Mouse (Mus musculus): ENCODE results near the gene Cacna2d2. TPM values are rescaled to one million over a fixed set of nuclear protein-coding genes. Genes with fewer than 3 reads are reported as not detected.
A peak's percentile ranks its signal among the peaks of the same experiment; 100 is the strongest.

Gene Cacna2d2
- total RNA-seq, 2 experiments from 2014 or later, result 33.8 to 37.8 TPM

DNA sequence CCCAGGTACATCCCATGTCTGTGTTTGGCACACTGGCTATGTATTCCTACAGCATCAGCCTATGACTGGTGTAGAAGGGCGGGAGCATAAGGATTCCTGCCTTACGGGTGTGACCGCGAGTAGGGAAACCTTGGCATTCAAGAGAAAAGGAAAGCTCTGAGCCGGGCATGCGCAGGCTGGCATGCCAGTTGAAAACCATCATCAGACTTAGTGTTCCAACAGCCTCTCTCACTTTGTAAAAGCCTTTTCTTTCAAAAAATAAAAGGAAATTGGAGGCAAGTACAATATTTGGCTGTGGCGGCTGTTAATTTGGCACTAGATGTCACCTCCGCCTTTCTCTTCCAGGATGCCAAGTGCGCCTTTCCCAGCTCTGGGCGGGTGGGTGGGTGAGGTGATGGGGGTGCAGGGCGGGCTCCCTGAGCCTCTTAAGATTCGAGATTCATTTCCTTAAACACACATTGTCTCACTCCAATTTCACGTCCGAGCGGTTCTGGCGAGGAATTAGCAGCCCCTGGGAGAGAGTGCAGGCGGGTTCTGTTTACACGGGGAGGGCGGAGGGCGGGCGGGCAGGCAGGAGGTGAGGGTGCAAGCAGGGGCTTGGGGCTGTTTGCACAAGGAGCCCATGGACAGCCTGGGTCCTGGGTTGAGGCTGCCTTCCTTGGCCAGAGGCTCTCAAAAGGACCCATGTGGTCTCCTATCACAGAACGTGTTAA is 49.5 kb downstream of the Cacna2d2 start:
- peak in 1 of 2 experiments; percentile 11 for DNase-seq (ENCODE audit: extremely low spot score in 1 of 2, low spot score in 2 of 2)
- intact Hi-C loops (cut with DNase I), result no loop called here

DNA sequence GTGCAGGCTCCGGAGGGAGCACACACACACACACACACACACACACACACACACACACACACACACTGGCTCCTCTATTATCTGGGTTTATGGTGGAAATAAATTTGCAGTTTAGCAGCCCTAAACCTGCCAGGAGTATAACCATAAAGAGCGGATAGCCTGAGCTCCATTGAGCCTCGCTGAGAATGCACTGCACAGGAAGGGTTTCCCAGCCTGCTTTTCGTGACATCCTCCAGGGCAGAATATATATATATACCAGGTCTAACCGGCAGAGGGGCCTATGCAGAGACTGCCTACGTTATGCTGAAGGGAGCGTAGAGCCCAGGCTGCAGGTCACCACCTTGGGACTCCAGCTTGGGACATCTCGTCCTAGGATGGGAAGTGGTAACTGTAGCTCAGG is 52.0 kb downstream of the Cacna2d2 start:
- DNase-seq (ENCODE audit: extremely low spot score in 1 of 2, low spot score in 2 of 2), result no peak
- intact Hi-C loops (cut with DNase I), result no loop called here

DNA sequence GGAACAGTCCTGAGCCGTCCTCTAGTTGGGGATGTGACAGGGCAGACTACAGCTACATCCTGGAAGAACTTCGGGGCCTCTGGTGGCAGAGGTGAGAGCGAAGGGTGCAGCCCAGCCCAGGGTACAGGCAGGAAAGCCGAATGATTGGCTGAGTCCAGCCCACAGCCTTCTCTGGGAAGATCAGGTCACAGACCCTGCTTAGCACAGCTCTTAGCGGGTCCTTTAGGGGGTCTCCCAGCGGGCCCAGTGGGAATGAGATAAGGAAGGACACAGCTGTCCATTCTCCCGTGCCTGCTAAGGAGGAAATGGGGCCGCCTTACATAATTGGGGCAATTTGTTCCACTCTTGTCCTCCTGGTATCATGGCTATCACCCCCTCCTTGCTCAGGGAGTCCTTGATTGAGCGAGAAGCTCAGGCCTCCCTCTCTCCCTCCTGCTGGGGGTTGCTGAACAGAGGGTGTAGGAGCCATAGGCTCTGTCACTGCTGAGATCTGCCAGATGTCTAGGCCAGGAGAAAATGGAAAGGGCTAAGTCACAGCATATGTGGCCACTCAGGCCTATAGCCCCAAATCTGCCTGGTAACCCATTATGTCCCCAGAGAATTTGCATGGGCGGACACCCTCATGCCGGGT is 52.6 kb downstream of the Cacna2d2 start:
- intact Hi-C loops (cut with DNase I), result no loop called here
- no peak for DNase-seq (ENCODE audit: extremely low spot score in 1 of 2, low spot score in 2 of 2)

DNA sequence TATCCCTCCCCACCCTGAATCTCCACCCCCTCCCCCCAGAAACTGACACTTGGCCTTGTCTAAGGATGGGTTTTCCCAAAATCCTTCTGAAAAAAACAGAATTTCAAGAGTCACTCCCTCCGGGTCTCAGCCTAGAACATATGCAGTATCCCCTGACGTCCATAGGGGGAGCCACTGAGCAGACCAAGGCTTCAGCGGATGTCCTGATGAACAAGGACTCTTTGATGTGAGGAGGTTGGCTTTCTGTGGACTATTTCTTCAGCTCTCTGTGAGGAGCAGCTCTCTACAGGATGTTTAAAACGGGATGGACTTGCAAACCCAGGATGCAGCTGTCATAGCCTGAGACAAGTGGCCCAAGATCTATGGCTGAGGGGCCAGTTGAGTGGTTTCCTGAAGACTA is 53.1 kb downstream of the Cacna2d2 start:
- DNase-seq (ENCODE audit: extremely low spot score in 1 of 2, low spot score in 2 of 2), result peak in 1 of 2 experiments; percentile 55
- intact Hi-C loops (cut with DNase I), result no loop called here

GRCm38 (mm10) chr9:107453151-107453550 is 53.7 kb downstream of the Cacna2d2 start:
- intact Hi-C loops (cut with DNase I), result no loop called here
- no peak for DNase-seq (ENCODE audit: extremely low spot score in 1 of 2, low spot score in 2 of 2)

GRCm38 (mm10) chr9:107456667-107457066 is 57.3 kb downstream of the Cacna2d2 start:
- intact Hi-C loops (cut with DNase I), result loop anchor here (5.0 kb wide), 1 partner anchor 69 kb away; no protein-coding TSS in a partner anchor
- peak; percentile 79 to 85 for DNase-seq (ENCODE audit: extremely low spot score in 1 of 2, low spot score in 2 of 2)

DNA sequence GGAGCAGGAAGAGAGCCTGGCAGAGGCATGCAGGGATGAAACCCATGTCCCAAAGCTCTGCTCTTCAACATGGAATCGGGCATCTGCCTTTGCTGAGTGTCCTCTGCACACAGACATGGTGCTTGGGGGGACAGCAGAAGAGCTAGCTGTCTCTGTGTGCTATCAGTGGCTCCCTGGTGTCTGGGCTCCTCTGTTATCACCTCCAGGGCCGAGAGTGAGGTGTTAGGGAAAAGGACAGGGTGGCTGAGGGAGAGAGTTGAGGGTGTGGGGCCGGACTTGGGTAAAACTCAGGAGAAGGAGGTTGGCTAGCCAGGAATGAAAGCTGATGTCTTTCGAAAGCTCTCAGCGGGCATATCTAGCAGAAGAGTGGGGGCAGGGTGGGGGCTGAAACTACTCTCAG is 63.5 kb downstream of the Cacna2d2 start:
- no peak for DNase-seq (ENCODE audit: extremely low spot score in 1 of 2, low spot score in 2 of 2)
- intact Hi-C loops (cut with DNase I), result loop anchor here (5.0 kb wide), 2 partner anchors 44 to 96 kb away; no protein-coding TSS in a partner anchor

DNA sequence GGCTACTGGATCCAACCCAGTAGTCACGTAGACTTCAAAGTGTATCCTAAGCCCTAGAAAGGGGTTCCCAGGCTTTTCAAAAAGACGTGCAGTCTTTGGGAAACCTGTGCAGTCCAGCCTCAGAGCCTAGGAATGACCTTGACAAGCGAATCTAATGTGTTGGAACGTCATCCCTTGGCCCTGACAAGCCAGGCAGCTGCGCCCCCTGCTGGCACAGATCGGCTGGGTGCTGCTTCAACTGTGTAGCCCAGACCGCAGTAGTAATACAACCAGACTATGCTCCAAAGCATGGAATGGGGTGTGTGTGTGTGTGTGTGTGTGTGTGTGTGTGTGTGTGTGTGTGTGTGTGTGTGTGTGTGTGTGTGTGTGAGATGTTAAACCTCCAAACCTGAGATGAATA is 64.1 kb downstream of the Cacna2d2 start:
- peak; percentile 76 to 84 for DNase-seq (ENCODE audit: extremely low spot score in 1 of 2, low spot score in 2 of 2)
- intact Hi-C loops (cut with DNase I), result loop anchor here (5.0 kb wide), 2 partner anchors 44 to 96 kb away; no protein-coding TSS in a partner anchor

DNA sequence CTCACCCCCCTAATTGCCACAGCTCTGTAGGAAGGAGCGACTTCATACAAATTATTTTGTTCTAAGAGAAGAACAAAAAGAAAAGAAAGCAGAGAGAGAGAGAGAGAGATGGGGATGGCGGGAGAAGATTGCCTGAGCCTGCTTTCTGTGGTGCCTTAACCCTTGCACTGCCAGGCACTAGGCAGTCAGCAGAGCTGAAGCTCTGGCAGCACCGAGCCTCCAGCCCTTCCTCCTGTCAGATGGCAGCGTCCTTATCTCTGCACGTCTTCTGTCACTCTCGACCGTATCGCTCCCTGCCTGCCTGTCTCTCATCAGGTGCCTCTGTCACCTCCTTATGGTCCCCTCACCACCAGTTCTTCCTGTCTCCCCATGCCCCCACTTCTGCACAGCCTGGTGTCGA is 64.7 kb downstream of the Cacna2d2 start:
- no peak for DNase-seq (ENCODE audit: extremely low spot score in 1 of 2, low spot score in 2 of 2)
- intact Hi-C loops (cut with DNase I), result loop anchor here (5.0 kb wide), 2 partner anchors 43 to 97 kb away; no protein-coding TSS in a partner anchor

DNA sequence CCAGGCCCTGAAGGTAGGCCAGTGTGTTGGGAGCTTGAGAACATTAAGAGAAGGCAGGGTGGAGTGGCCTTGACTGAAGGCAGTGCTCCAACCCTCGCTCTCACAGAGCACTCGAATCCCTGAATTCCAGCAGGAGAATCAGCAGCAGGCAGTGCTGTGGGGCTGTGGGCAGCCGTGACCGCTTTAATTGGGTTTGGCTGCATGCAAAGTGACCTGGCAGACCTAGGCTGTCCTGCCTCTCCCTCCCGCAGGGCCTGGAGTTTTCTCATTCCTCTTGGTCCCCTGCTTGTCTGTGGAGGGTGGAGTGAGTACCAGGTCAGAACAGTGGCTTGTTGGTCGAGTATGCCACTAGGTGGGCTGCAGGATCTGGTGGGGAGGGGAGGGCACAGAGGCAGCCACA is 66.2 kb downstream of the Cacna2d2 start:
- no peak for DNase-seq (ENCODE audit: extremely low spot score in 1 of 2, low spot score in 2 of 2)
- intact Hi-C loops (cut with DNase I), result no loop called here

DNA sequence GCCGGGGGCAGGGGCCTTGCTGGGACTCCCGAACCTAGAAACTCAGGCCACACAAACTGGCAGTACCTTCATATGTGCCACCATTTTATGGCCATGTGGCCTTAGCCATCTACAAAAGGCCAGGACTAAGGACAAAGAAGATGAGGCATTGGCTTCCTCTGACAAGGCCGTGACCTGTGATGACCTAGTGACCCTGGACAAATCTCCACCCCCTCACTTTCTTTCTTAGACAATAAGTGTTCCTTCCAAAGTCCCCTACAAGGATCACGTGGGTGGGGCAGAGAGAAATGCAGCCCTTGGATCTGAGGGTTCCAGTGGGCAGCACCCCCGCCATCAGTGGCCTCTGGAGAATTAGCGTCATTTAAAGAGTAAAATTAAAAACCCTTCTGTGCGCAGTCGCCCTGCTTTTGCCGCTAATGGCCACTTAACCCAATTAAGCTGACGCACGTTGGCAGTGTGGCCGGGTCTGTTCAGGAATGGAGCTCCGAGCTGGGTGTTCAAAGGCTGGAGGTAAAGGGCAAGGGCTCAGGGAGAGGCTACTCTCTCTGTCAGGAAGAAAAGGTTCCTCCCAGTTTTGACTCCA is 69.9 kb downstream of the Cacna2d2 start:
- intact Hi-C loops (cut with DNase I), result no loop called here
- no peak for DNase-seq (ENCODE audit: extremely low spot score in 1 of 2, low spot score in 2 of 2)

DNA sequence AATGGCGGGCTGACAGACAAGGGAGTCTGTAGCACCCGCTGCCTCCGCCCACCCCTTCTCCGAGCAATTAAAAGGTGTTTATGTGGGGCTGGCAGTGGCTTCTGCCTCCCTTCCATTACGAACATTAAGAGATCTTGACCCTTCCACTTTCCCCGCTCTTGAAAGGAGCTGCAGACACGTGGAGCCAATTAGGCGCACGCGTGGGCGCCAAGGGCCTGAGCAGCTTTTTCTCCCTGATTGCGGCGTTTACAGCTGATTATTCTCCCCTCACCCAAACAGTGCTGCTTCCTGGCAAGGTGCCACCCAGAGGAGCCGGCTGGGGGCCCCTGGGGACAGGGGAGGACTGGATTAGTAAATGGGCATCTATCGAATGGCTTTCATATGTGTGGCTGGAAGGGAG is 71.0 kb downstream of the Cacna2d2 start:
- intact Hi-C loops (cut with DNase I), result no loop called here
- peak in 1 of 2 experiments; percentile 44 for DNase-seq (ENCODE audit: extremely low spot score in 1 of 2, low spot score in 2 of 2)

GRCm38 (mm10) chr9:107474016-107474415 is 74.6 kb downstream of the Cacna2d2 start:
- intact Hi-C loops (cut with DNase I), result no loop called here
- no peak for DNase-seq (ENCODE audit: extremely low spot score in 1 of 2, low spot score in 2 of 2)

DNA sequence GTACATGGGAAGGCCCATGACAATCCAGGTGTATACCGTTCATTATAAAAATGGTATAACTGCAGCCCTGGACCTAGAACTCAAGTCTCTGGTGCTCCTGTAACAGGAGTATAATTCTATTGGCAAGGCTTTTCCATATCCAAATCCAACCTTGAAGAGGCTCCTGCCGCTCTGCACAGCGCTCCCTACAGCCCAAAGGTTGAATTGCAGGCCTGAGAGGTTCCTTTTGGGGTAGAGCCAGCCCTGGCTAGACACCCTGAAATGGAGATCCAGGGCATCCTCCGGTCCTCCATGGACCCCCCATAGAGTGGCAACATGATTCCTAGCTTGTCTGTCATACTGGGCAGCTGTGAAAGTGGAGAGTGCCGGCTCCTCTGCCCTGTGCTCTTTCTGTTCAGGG is 79.6 kb downstream of the Cacna2d2 start:
- no peak for DNase-seq (ENCODE audit: extremely low spot score in 1 of 2, low spot score in 2 of 2)
- intact Hi-C loops (cut with DNase I), result no loop called here

DNA sequence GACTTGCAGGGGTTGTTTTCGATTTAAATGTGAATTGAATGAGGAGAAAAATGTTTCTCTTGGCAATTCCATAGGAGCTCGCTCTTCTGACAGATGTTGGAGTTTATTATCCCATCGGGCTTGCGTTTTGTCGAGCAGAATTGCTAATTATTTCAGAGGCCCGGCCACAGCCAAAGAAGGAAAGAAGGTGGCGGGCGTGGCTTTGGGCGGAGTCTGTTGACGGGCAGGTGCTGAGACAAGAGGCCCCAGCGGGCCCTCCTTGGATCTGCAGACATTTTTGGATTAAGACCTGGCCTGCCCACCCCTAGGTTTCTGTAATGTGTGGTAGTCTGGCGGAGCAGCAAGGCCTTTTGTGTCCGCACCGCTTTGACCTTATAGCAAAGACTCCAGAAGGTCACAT is 80.2 kb downstream of the Cacna2d2 start:
- intact Hi-C loops (cut with DNase I), result no loop called here
- DNase-seq (ENCODE audit: extremely low spot score in 1 of 2, low spot score in 2 of 2), result no peak

DNA sequence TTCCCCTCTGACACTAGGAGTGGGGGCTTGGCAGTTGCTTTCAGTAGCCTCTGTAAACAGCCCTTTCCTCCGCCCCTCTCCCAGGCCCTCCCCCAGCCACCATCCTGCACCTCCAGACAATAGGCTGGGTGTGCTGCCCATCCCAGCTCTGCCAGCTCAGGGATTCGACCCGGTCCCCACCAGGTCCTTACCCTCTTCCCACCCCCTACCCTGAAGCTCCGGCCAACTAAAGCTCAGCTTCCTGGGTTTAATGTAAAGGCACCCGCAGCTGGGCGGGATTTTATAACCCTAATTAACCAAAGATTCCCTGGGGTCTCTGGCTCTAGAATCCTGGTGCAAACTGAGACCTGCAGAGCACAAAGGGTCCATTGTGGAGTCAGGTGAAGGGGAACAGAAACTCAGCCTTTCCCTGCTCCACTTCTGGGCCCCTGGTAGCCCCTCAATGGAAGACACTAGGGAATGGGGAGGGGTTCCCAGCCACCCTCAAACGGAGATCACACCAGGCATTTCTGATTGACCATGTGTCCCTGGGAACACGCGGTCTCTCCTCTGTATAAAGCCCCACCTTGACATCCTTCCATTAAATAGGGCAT is 81.2 kb downstream of the Cacna2d2 start:
- intact Hi-C loops (cut with DNase I), result no loop called here
- no peak for DNase-seq (ENCODE audit: extremely low spot score in 1 of 2, low spot score in 2 of 2)

GRCm38 (mm10) chr9:107481340-107481739 is 81.9 kb downstream of the Cacna2d2 start:
- intact Hi-C loops (cut with DNase I), result no loop called here
- no peak for DNase-seq (ENCODE audit: extremely low spot score in 1 of 2, low spot score in 2 of 2)

- DNase-seq (ENCODE audit: extremely low spot score in 1 of 2, low spot score in 2 of 2), result no peak
- intact Hi-C loops (cut with DNase I), result no loop called here
Observed at GRCm38 (mm10) chr9:107482004-107482403, 82.6 kb downstream of the Cacna2d2 start.

DNA sequence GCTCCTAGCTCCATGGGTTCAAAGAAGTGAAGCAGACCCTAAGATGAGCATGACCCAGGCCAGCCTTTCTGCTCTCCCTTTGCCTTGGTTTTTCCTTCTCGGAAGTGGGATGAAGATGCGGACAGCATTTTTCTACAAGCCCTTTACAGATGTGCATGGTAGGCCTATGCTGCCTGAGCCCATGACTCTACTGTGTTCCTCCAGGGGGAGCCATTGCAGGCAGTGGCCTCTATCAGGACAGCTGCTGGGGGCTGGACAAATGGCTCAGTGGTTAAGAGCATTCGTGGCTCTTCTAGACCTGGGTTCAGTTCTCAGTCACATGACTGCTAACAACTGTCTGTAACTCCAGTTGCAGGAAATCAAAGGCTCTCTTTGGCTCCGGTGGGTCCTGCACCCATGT is 83.4 kb downstream of the Cacna2d2 start:
- intact Hi-C loops (cut with DNase I), result no loop called here
- DNase-seq (ENCODE audit: extremely low spot score in 1 of 2, low spot score in 2 of 2), result no peak

DNA sequence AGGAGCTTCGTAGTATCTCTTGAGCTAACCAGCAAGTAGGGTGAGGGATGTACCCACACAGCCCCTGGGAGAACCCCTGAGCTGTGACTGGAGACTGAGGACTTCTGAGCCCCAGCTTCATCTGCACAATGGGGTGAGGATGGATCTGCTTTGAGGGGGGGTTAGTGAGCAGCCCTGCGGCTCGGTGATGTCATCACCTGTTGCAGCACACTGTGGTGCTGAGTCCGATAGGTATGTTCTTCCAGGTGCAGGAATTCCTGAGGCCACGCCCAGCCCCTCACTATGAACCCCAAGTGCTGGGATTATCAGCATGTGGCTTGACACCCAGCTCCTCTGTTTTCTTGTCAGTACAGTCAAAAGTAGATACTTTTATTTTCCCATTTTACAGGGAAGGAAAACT is 84.3 kb downstream of the Cacna2d2 start:
- DNase-seq (ENCODE audit: extremely low spot score in 1 of 2, low spot score in 2 of 2), result no peak
- intact Hi-C loops (cut with DNase I), result no loop called here
